Mouse (Mus musculus) liver, adult 2 months (tissue): ENCODE measurements around the gene Pcgf3. TPM values are rescaled to one million over a fixed set of nuclear protein-coding genes. Genes with fewer than 3 reads are reported as not detected.

Experiments
- DNase-seq: peaks from one replicate; pipeline ENCODE4 v3.0.0-alpha.2; 2011; ENCODE audit warnings: low read depth, low spot score; ENCODE audit errors: extremely low read depth
- H3K27ac ChIP-seq: fragments of 200-500 bp; replicated peaks from 2 replicates; pipeline ENCODE4 v1.5.1; 2012; ENCODE audit warnings: low read depth, mild to moderate bottlenecking, control low read depth, inconsistent platforms, low read length; ENCODE audit not compliant: insufficient read depth
- H3K27me3 ChIP-seq: fragments of 200-500 bp; 2 replicates; pipeline ENCODE4 v1.6.1; 2012; ENCODE audit warnings: mild to moderate bottlenecking, moderate library complexity, low read length, inconsistent platforms; ENCODE audit not compliant: control insufficient read depth, insufficient read depth
- H3K36me3 ChIP-seq: fragments of 200-500 bp; 2 replicates; pipeline ENCODE4 v1.6.1; 2012; ENCODE audit warnings: low read length, inconsistent platforms; ENCODE audit not compliant: control insufficient read depth, insufficient read depth
- H3K4me1 ChIP-seq: fragments of 200-500 bp; 2 replicates; pipeline ENCODE4 v1.6.1; 2011; ENCODE audit warnings: low read length; ENCODE audit not compliant: control insufficient read depth, insufficient read depth
- H3K4me3 ChIP-seq: fragments of 200-500 bp; 2 replicates; pipeline ENCODE4 v1.5.1; 2011; ENCODE audit warnings: low read depth, mild to moderate bottlenecking, control low read depth, low read length, moderate library complexity; ENCODE audit not compliant: insufficient read depth
- H3K79me2 ChIP-seq: fragments of 200-500 bp; 2 replicates; pipeline ENCODE4 v1.6.1; 2012; ENCODE audit warnings: inconsistent platforms, mild to moderate bottlenecking, low read length, moderate library complexity; ENCODE audit not compliant: control insufficient read depth, insufficient read depth
- H3K9ac ChIP-seq: fragments of 200-500 bp; 2 replicates; pipeline ENCODE4 v1.6.1; 2012; ENCODE audit warnings: low read depth, mild to moderate bottlenecking, control low read depth, inconsistent platforms, low read length
- CTCF ChIP-seq: fragments of 200-500 bp; IDR thresholded peaks from 2 replicates; pipeline ENCODE4 v1.5.1; 2011; ENCODE audit warnings: low read depth, low read length, control low read depth
- POLR2A ChIP-seq: fragments of 200-500 bp; IDR thresholded peaks from 2 replicates; pipeline ENCODE4 v1.6.1; 2011; ENCODE audit warnings: low read length, control low read depth; ENCODE audit not compliant: insufficient read depth; ENCODE audit errors: extremely low read depth
- WGBS: fragments of 180-500 bp; shearing (Covaris S2); methylation state at CpG from one replicate; pipeline ENCODE4 v1.1.7; 2018; 5-methylcytosine and 5-hydroxymethylcytosine counted together
- polyA plus RNA-seq: library from polyadenylated mRNA; depleted of rRNA; stranded (reverse); fragments of >200 nt; gene quantifications from 2 replicates; pipeline ENCODE4 v1.2.3, GENCODE M21; 2012; rRNA removed
- total RNA-seq: library from RNA; depleted of rRNA; stranded (reverse); fragments of >200 nt; gene quantifications from 2 replicates; pipeline ENCODE4 v1.2.3, GENCODE M21; 2014; rRNA removed

Gene Pcgf3
- total and polyA plus RNA-seq, 2 experiments: 5.6 to 11.4 TPM

- H3K27ac ChIP-seq: no peak overlapping the region
- no peak for DNase-seq
- no peaks in the 10 kb centered on the region for H3K4me1 ChIP-seq
- peaks cover 12% of the 10 kb centered on the region for H3K27me3 ChIP-seq
- WGBS: 4% methylated on average over 16 of the region's 16 CpGs
- H3K79me2 ChIP-seq: no peaks in the 10 kb centered on the region
- no peak overlapping the region for H3K4me3 ChIP-seq
- no peak overlapping the region for H3K9ac ChIP-seq
- no peaks in the 10 kb centered on the region for H3K36me3 ChIP-seq
- TF ChIP-seq CTCF (no peak), POLR2A (no peak)
Measured at GRCm38 (mm10) chr5:108550207-108550594, 89.2 kb downstream of the Pcgf3 start.

GRCm38 (mm10) chr5:108554041-108554440, 93.0 kb downstream of the Pcgf3 start:
- H3K36me3 ChIP-seq: no peaks in the 10 kb centered on the region
- H3K9ac ChIP-seq: no peak overlapping the region
- no peak overlapping the region for H3K27ac ChIP-seq
- H3K79me2 ChIP-seq: no peaks in the 10 kb centered on the region
- no peaks in the 10 kb centered on the region for H3K4me1 ChIP-seq
- WGBS: 54% methylated on average over 1 of the region's 1 CpGs
- H3K27me3 ChIP-seq: peaks cover 10% of the 10 kb centered on the region
- TF ChIP-seq POLR2A (no peak), CTCF (no peak)
- no peak for DNase-seq
- no peak overlapping the region for H3K4me3 ChIP-seq

Other genes starting within 250 kb of the Pcgf3 start
- gene Dr1, start 192.3 kb upstream of the Pcgf3 start, total RNA-seq: 11.3 and 13.0 TPM in 2 replicates
- gene Dr1, start 192.3 kb upstream of the Pcgf3 start, polyA plus RNA-seq: 9.6 and 9.8 TPM in 2 replicates
- gene Pigg, start 148.6 kb upstream of the Pcgf3 start, total RNA-seq: 10.8 and 11.7 TPM in 2 replicates
- 4.9 and 5.6 TPM in 2 replicates for gene Pigg, start 148.6 kb upstream of the Pcgf3 start, polyA plus RNA-seq
- gene Gm42517, start 93.3 kb upstream of the Pcgf3 start, total RNA-seq: not detected in 2 replicates
- 0.06 TPM in 1 of 2 replicates, not detected in the other for gene Gm42517, start 93.3 kb upstream of the Pcgf3 start, polyA plus RNA-seq
- gene Pde6b, start 72.8 kb upstream of the Pcgf3 start, total RNA-seq: not detected in 2 replicates
- gene Pde6b, start 72.8 kb upstream of the Pcgf3 start, polyA plus RNA-seq: not detected in 2 replicates
- 438 and 500 TPM in 2 replicates for gene Atp5k, start 26.8 kb upstream of the Pcgf3 start, total RNA-seq
- gene Atp5k, start 26.8 kb upstream of the Pcgf3 start, polyA plus RNA-seq: 65.2 and 73.2 TPM in 2 replicates
- 1.9 and 3.0 TPM in 2 replicates for gene Mfsd7a, start 12.3 kb upstream of the Pcgf3 start, total RNA-seq
- gene Mfsd7a, start 12.3 kb upstream of the Pcgf3 start, polyA plus RNA-seq: 2.6 and 4.7 TPM in 2 replicates
- not detected in 2 replicates for gene Cplx1, start 88.8 kb downstream of the Pcgf3 start, total RNA-seq
- gene Cplx1, start 88.8 kb downstream of the Pcgf3 start, polyA plus RNA-seq: not detected in 2 replicates
- 32.7 and 39.8 TPM in 2 replicates for gene Gak, start 168.5 kb downstream of the Pcgf3 start, total RNA-seq
- gene Gak, start 168.5 kb downstream of the Pcgf3 start, polyA plus RNA-seq: 48.0 and 54.7 TPM in 2 replicates
- gene Tmem175, start 168.5 kb downstream of the Pcgf3 start, total RNA-seq: 6.0 and 9.9 TPM in 2 replicates
- 19.4 TPM in 2 replicates for gene Tmem175, start 168.5 kb downstream of the Pcgf3 start, polyA plus RNA-seq
- 2.1 and 2.6 TPM in 2 replicates for gene Idua, start 199.1 kb downstream of the Pcgf3 start, total RNA-seq
- gene Idua, start 199.1 kb downstream of the Pcgf3 start, polyA plus RNA-seq: 4.3 and 7.3 TPM in 2 replicates
- 14.0 and 16.3 TPM in 2 replicates for gene Dgkq, start 208.4 kb downstream of the Pcgf3 start, total RNA-seq
- 19.5 and 28.2 TPM in 2 replicates for gene Dgkq, start 208.4 kb downstream of the Pcgf3 start, polyA plus RNA-seq
- 121 and 190 TPM in 2 replicates for gene Slc26a1, start 214.3 kb downstream of the Pcgf3 start, total RNA-seq
- gene Slc26a1, start 214.3 kb downstream of the Pcgf3 start, polyA plus RNA-seq: 261 and 264 TPM in 2 replicates
- 20.2 and 22.7 TPM in 2 replicates for gene Fgfrl1, start 231.2 kb downstream of the Pcgf3 start, total RNA-seq
- gene Fgfrl1, start 231.2 kb downstream of the Pcgf3 start, polyA plus RNA-seq: 42.3 and 49.9 TPM in 2 replicates